Mouse (Mus musculus) MEL (cell line): ENCODE data around the gene Nemp1. TPM values are rescaled to one million over a fixed set of nuclear protein-coding genes. Genes with fewer than 3 reads are reported as not detected.
A peak's percentile ranks its signal among the peaks of the same experiment; 100 is the strongest.

Experiments
- DNase-seq: peaks from one replicate; pipeline ENCODE4 v3.0.0; 2011; ENCODE audit warnings: low read depth, low spot score
- H3K27ac ChIP-seq: 2 replicates; pipeline ENCODE4 v1.5.1; 2012; ENCODE audit warnings: low read depth, mild to moderate bottlenecking, control low read depth, low read length, moderate library complexity; ENCODE audit not compliant: control insufficient read depth
- H3K27me3 ChIP-seq, 2 experiments: fragments of 150-350 bp in 1 of 2; sonication (generic) in 1 of 2; 2 replicates each; pipeline ENCODE4 v1.6.1; 2012; ENCODE audit warnings: low read length in 2 of 2, mild to moderate bottlenecking in 2 of 2, improper control_type of control experiment in 1 of 2, moderate library complexity in 1 of 2; ENCODE audit not compliant: insufficient read depth in 2 of 2, control insufficient read depth in 1 of 2
- H3K36me3 ChIP-seq, 2 experiments: 2 replicates each; pipeline ENCODE4 v1.6.1; 2012 to 2014; ENCODE audit warnings: low read length in 2 of 2, improper control_type of control experiment in 1 of 2, inconsistent platforms in 1 of 2, mild to moderate bottlenecking in 1 of 2; ENCODE audit not compliant: insufficient read depth in 2 of 2, control insufficient read depth in 1 of 2
- H3K4me1 ChIP-seq, 2 experiments: fragments of 150-350 bp in 1 of 2; sonication (generic) in 1 of 2; 2 replicates each; pipeline ENCODE4 v1.6.1; 2012; ENCODE audit warnings: low read length in 2 of 2, improper control_type of control experiment in 1 of 2, mild to moderate bottlenecking in 1 of 2; ENCODE audit not compliant: insufficient read depth in 2 of 2, control insufficient read depth in 1 of 2
- H3K4me3 ChIP-seq, 2 experiments: fragments of 150-350 bp in 1 of 2; sonication (generic) in 1 of 2; 2 replicates each; pipeline ENCODE4 v1.5.1; 2012; ENCODE audit warnings: low read depth in 2 of 2, low read length in 2 of 2, mild to moderate bottlenecking in 2 of 2, moderate library complexity in 2 of 2, control low read depth in 1 of 2, improper control_type of control experiment in 1 of 2; ENCODE audit not compliant: control insufficient read depth in 1 of 2, insufficient read depth in 1 of 2
- H3K79me2 ChIP-seq: 2 replicates; pipeline ENCODE4 v1.6.1; 2012; ENCODE audit warnings: mild to moderate bottlenecking, low read length, moderate library complexity; ENCODE audit not compliant: control insufficient read depth, poor library complexity, insufficient read depth
- H3K9ac ChIP-seq: 2 replicates; pipeline ENCODE4 v1.6.1; 2012; ENCODE audit warnings: low read depth, mild to moderate bottlenecking, control low read depth, low read length, moderate library complexity; ENCODE audit not compliant: control insufficient read depth, poor library complexity, severe bottlenecking
- H3K9me3 ChIP-seq: fragments of 150-350 bp; sonication (generic); replicated peaks from 2 replicates; pipeline ENCODE4 v1.6.1; 2012; ENCODE audit warnings: mild to moderate bottlenecking, low read length, improper control_type of control experiment, moderate library complexity; ENCODE audit not compliant: insufficient read depth
- BHLHE40 ChIP-seq: IDR thresholded peaks from 2 replicates; pipeline ENCODE4 v1.6.1; 2012; ENCODE audit warnings: low read depth, mild to moderate bottlenecking, inconsistent platforms, low read length, improper control_type of control experiment, borderline replicate concordance
- CHD1 ChIP-seq: IDR thresholded peaks from 2 replicates; pipeline ENCODE4 v1.6.1; 2012; ENCODE audit warnings: low read depth, mild to moderate bottlenecking, inconsistent platforms, low read length, improper control_type of control experiment
- CHD2 ChIP-seq: IDR thresholded peaks from 2 replicates; pipeline ENCODE4 v1.6.1; 2011; ENCODE audit warnings: low read length, improper control_type of control experiment
- CTCF ChIP-seq, 3 experiments: IDR thresholded peaks in 2 of 3; conservative IDR thresholded peaks in 1 of 3; 2 replicates each; pipeline ENCODE4 v1.5.1; 2011 to 2012; ENCODE audit warnings: low read length in 3 of 3, low read depth in 2 of 3, mild to moderate bottlenecking in 2 of 3, improper control_type of control experiment in 1 of 3, inconsistent platforms in 1 of 3, mixed read lengths in 1 of 3, moderate library complexity in 1 of 3; ENCODE audit not compliant: control insufficient read depth in 1 of 3, insufficient read depth in 1 of 3, poor library complexity in 1 of 3, severe bottlenecking in 1 of 3
- E2F4 ChIP-seq: IDR thresholded peaks from 2 replicates; pipeline ENCODE4 v1.6.1; 2011; ENCODE audit warnings: low read depth, low read length, improper control_type of control experiment, borderline replicate concordance
- ELF1 ChIP-seq: IDR thresholded peaks from 2 replicates; pipeline ENCODE4 v1.6.1; 2014; ENCODE audit warnings: low read depth, mild to moderate bottlenecking, inconsistent platforms, low read length, improper control_type of control experiment, moderate library complexity
- ETS1 ChIP-seq: IDR thresholded peaks from 2 replicates; pipeline ENCODE4 v1.6.1; 2012; ENCODE audit warnings: low read depth, mild to moderate bottlenecking, inconsistent platforms, low read length, improper control_type of control experiment, moderate library complexity
- GABPA ChIP-seq: IDR thresholded peaks from 2 replicates; pipeline ENCODE4 v1.6.1; 2012; ENCODE audit warnings: low read depth, mild to moderate bottlenecking, inconsistent platforms, low read length, improper control_type of control experiment, moderate library complexity
- GATA1 ChIP-seq: IDR thresholded peaks from 2 replicates; pipeline ENCODE4 v1.6.1; 2011; ENCODE audit warnings: low read depth, low read length, improper control_type of control experiment
- KAT2A ChIP-seq: conservative IDR thresholded peaks from 2 replicates; pipeline ENCODE4 v1.6.1; 2012; ENCODE audit warnings: low read depth, low read length, improper control_type of control experiment, inconsistent platforms
- MAFK ChIP-seq: IDR thresholded peaks from 2 replicates; pipeline ENCODE4 v1.6.1; 2011; ENCODE audit warnings: low read depth, mild to moderate bottlenecking, low read length, improper control_type of control experiment, borderline replicate concordance
- MAX ChIP-seq: IDR thresholded peaks from 2 replicates; pipeline ENCODE4 v1.6.1; 2011; ENCODE audit warnings: low read length, improper control_type of control experiment
- MAZ ChIP-seq: IDR thresholded peaks from 2 replicates; pipeline ENCODE4 v1.6.1; 2012; ENCODE audit warnings: low read depth, mild to moderate bottlenecking, inconsistent platforms, low read length, improper control_type of control experiment
- MEF2A ChIP-seq: IDR thresholded peaks from 2 replicates; pipeline ENCODE4 v1.6.1; 2014; ENCODE audit warnings: low read depth, mild to moderate bottlenecking, inconsistent platforms, low read length, improper control_type of control experiment; ENCODE audit not compliant: poor library complexity, insufficient replicate concordance, severe bottlenecking; ENCODE audit errors: extremely low read depth
- MYB ChIP-seq: IDR thresholded peaks from 2 replicates; pipeline ENCODE4 v1.6.1; 2011; ENCODE audit warnings: mild to moderate bottlenecking, low read depth, low read length, improper control_type of control experiment
- NELFE ChIP-seq: IDR thresholded peaks from 2 replicates; pipeline ENCODE4 v1.6.1; 2011; ENCODE audit warnings: low read depth, low read length, improper control_type of control experiment
- POLR2A ChIP-seq, 2 experiments: IDR thresholded peaks; 2 replicates each; pipeline ENCODE4 v1.6.1; 2011 to 2012; ENCODE audit warnings: low read length in 2 of 2, mild to moderate bottlenecking in 2 of 2, control low read depth in 1 of 2, improper control_type of control experiment in 1 of 2, low read depth in 1 of 2, moderate library complexity in 1 of 2; ENCODE audit not compliant: control insufficient read depth in 1 of 2, insufficient read depth in 1 of 2, poor library complexity in 1 of 2
- POLR2AphosphoS2 ChIP-seq: IDR thresholded peaks from 2 replicates; pipeline ENCODE4 v1.6.1; 2011; ENCODE audit warnings: low read length, improper control_type of control experiment
- RAD21 ChIP-seq: IDR thresholded peaks from 2 replicates; pipeline ENCODE4 v1.6.1; 2011; ENCODE audit warnings: mild to moderate bottlenecking, low read depth, low read length, improper control_type of control experiment
- SIN3A ChIP-seq: IDR thresholded peaks from 2 replicates; pipeline ENCODE4 v1.6.1; 2012; ENCODE audit warnings: low read length, improper control_type of control experiment, inconsistent platforms
- TAL1 ChIP-seq: IDR thresholded peaks from 2 replicates; pipeline ENCODE4 v1.6.1; 2012; ENCODE audit warnings: mild to moderate bottlenecking, inconsistent platforms, low read length, moderate library complexity, mixed read lengths
- TBP ChIP-seq: IDR thresholded peaks from 2 replicates; pipeline ENCODE4 v1.8.0; 2011; ENCODE audit warnings: low read depth, low read length, improper control_type of control experiment
- TCF12 ChIP-seq: IDR thresholded peaks from 2 replicates; pipeline ENCODE4 v1.6.1; 2014; ENCODE audit warnings: low read depth, mild to moderate bottlenecking, inconsistent platforms, low read length, improper control_type of control experiment, moderate library complexity
- UBTF ChIP-seq: IDR thresholded peaks from 2 replicates; pipeline ENCODE4 v1.6.1; 2012; ENCODE audit warnings: low read depth, mild to moderate bottlenecking, inconsistent platforms, low read length, improper control_type of control experiment, moderate library complexity, borderline replicate concordance; ENCODE audit not compliant: insufficient read depth
- USF1 ChIP-seq: IDR thresholded peaks from 2 replicates; pipeline ENCODE4 v1.6.1; 2014; ENCODE audit warnings: low read depth, mild to moderate bottlenecking, inconsistent platforms, low read length, improper control_type of control experiment, moderate library complexity
- USF2 ChIP-seq, 2 experiments: IDR thresholded peaks; 2 replicates each; pipeline ENCODE4 v1.6.1; 2011 to 2012; ENCODE audit warnings: improper control_type of control experiment in 2 of 2, low read length in 2 of 2, borderline replicate concordance in 1 of 2, inconsistent platforms in 1 of 2, low read depth in 1 of 2, mild to moderate bottlenecking in 1 of 2; ENCODE audit not compliant: insufficient read depth in 1 of 2
- ZC3H11A ChIP-seq: IDR thresholded peaks from 2 replicates; pipeline ENCODE4 v1.6.1; 2012; ENCODE audit warnings: low read depth, mild to moderate bottlenecking, inconsistent platforms, low read length, improper control_type of control experiment
- ZKSCAN1 ChIP-seq: IDR thresholded peaks from 2 replicates; pipeline ENCODE4 v1.6.1; 2012; ENCODE audit warnings: low read depth, mild to moderate bottlenecking, inconsistent platforms, low read length, improper control_type of control experiment, moderate library complexity
- ZMIZ1 ChIP-seq: IDR thresholded peaks from 2 replicates; pipeline ENCODE4 v1.6.1; 2012; ENCODE audit warnings: low read depth, mild to moderate bottlenecking, inconsistent platforms, low read length, improper control_type of control experiment, moderate library complexity
- ZNF384 ChIP-seq: IDR thresholded peaks from 2 replicates; pipeline ENCODE4 v1.6.1; 2012; ENCODE audit warnings: low read depth, mild to moderate bottlenecking, inconsistent platforms, low read length, improper control_type of control experiment
- polyA plus RNA-seq, 2 experiments: library from polyadenylated mRNA; stranded (reverse) in 1 of 2; unstranded in 1 of 2; fragments of >175 nt in 1 of 2; fragments of >200 nt in 1 of 2; gene quantifications; 2 replicates each; pipeline versions ENCODE4 v1.2.1 to v1.2.4; 2012; ENCODE audit warnings: low replicate concordance in 2 of 2, low read depth in 1 of 2; ENCODE audit not compliant: insufficient read length in 2 of 2, insufficient read depth in 1 of 2, missing spikeins in 1 of 2
- total RNA-seq: library from RNA; depleted of rRNA; stranded (reverse); fragments of 300-350 nt; gene quantifications from 2 replicates; pipeline ENCODE4 v1.2.3, GENCODE M21; 2012

Nemp1 gene
- total and polyA plus RNA-seq, 3 experiments: 12.1 to 13.9 TPM; not detected in 1

- TF ChIP-seq ETS1: no peak
- TF ChIP-seq ZKSCAN1: no peak
- TF ChIP-seq, all 39 proteins: peak for 0
Measured at GRCm38 (mm10) chr10:127682886-127683285, 16.2 kb downstream of the Nemp1 start (continued).

GRCm38 (mm10) chr10:127691053-127691452, 24.4 kb downstream of the Nemp1 start:
- no peaks in the 10 kb centered on the region for H3K9me3 ChIP-seq
- H3K27ac ChIP-seq: no peak overlapping the region
- H3K27me3 ChIP-seq: no peaks in the 10 kb centered on the region
- no peak overlapping the region for H3K4me3 ChIP-seq
- peak; percentile 30 to 50 (median 35) for TF ChIP-seq CTCF (IDR thresholded peaks at IDR 0.05 in 2 of 3, conservative IDR thresholded peaks at IDR 0.05 in 1 of 3; ENCODE audit: control insufficient read depth in 1 of 3, insufficient read depth in 1 of 3, low read depth in 2 of 3, low read length in 3 of 3, poor library complexity in 1 of 3, severe bottlenecking in 1 of 3)
- TF ChIP-seq GATA1: no peak
- no peak overlapping the region for H3K9ac ChIP-seq
- no peaks in the 10 kb centered on the region for H3K79me2 ChIP-seq
- H3K36me3 ChIP-seq: no peaks in the 10 kb centered on the region; a peak in 2 of 4 replicates
- H3K4me1 ChIP-seq: no peaks in the 10 kb centered on the region
- DNase-seq: peak; percentile 18

- H3K79me2 ChIP-seq: no peaks in the 10 kb centered on the region
- no peaks in the 10 kb centered on the region for H3K27me3 ChIP-seq
- H3K27ac ChIP-seq: no peak overlapping the region
- no peaks in the 10 kb centered on the region for H3K9me3 ChIP-seq
- DNase-seq: peak; percentile 61
- H3K9ac ChIP-seq: no peak overlapping the region
- no peak overlapping the region for H3K4me3 ChIP-seq
- H3K36me3 ChIP-seq: no peaks in the 10 kb centered on the region; a peak in 1 of 4 replicates
- no peaks in the 10 kb centered on the region for H3K4me1 ChIP-seq
- TF ChIP-seq ZMIZ1 (no peak), TBP (no peak), USF1 (peak; percentile 64; the same call in 1 of the 2 replicates), TCF12 (no peak), MAFK (no peak), USF2 (IDR thresholded peaks at IDR 0.05; ENCODE audit: borderline replicate concordance in 1 of 2, insufficient read depth in 1 of 2, low read depth in 1 of 2, low read length in 2 of 2) (no peak), MEF2A (no peak), BHLHE40 (no peak), MAZ (no peak), RAD21 (peak; percentile 49), E2F4 (no peak), GATA1 (0 out of 2 replicates have a peak, but pooled peaks have one; percentile 21), CHD2 (no peak), CTCF (IDR thresholded peaks at IDR 0.05 in 2 of 3, conservative IDR thresholded peaks at IDR 0.05 in 1 of 3; ENCODE audit: control insufficient read depth in 1 of 3, insufficient read depth in 1 of 3, low read depth in 2 of 3, low read length in 3 of 3, poor library complexity in 1 of 3, severe bottlenecking in 1 of 3) (peak; percentile 13 to 86 (median 71); a peak in 5 of 6 replicates), MAX (no peak), POLR2AphosphoS2 (no peak), ZC3H11A (peak; percentile 59), TAL1 (no peak), ELF1 (no peak), ZNF384 (peak; percentile 90), KAT2A (no peak), GABPA (no peak), MYB (no peak), CHD1 (no peak), SIN3A (no peak), POLR2A (IDR thresholded peaks at IDR 0.05; ENCODE audit: control insufficient read depth in 1 of 2, insufficient read depth in 1 of 2, low read depth in 1 of 2, low read length in 2 of 2, poor library complexity in 1 of 2) (no peak), NELFE (no peak), UBTF (no peak)
Measured at GRCm38 (mm10) chr10:127694636-127695035, 27.9 kb downstream of the Nemp1 start.
